Mouse (Mus musculus): ENCODE results near the gene Pvrig.
"Not testable (repeated sequence)": the region's sequence is repeated elsewhere in the genome, so short reads cannot be mapped to it uniquely, and the experiment has no call there.

Pvrig gene

GRCm38 (mm10) chr5:138341661-138342060, at the start of gene Pvrig:
Gene Pvrig (plus strand): TSS chr5:138341961.
- no peak for DNase-seq (ENCODE audit: low spot score)

GRCm38 (mm10) chr5:138294158-138294557, 47.6 kb upstream of the Pvrig start:
- no peak for DNase-seq (ENCODE audit: low spot score)

- DNase-seq (ENCODE audit: low spot score): no peak
These were observed 42.1 kb upstream of the Pvrig start for GRCm38 (mm10) chr5:138299613-138300012.

GRCm38 (mm10) chr5:138312795-138313194, 29.0 kb upstream of the Pvrig start:
- DNase-seq (ENCODE audit: low spot score): no peak

- no peak for DNase-seq (ENCODE audit: low spot score)
These were observed 1.5 kb downstream of the Pvrig start for GRCm38 (mm10) chr5:138343216-138343615.

GRCm38 (mm10) chr5:138363208-138363607, 21.4 kb downstream of the Pvrig start:
- DNase-seq (ENCODE audit: low spot score): not testable (repeated sequence)

GRCm38 (mm10) chr5:138365347-138365746, 23.6 kb downstream of the Pvrig start:
- not testable (repeated sequence) for DNase-seq (ENCODE audit: low spot score)
